Mouse (Mus musculus): ENCODE measurements at regions not wholly inside any gene's neighbourhood (a gene's known extent, or its start where the extent isn't known, plus 50 kb on each side); places are given as distances from the start of the nearest gene placed in this dataset.

- no peak overlapping the region for H3K27ac ChIP-seq (ENCODE audit: low read depth, low read length)
- peaks cover 5% of the 10 kb centered on the region for H3K4me1 ChIP-seq (ENCODE audit: control insufficient read depth, insufficient read depth, low read length)
- H3K4me3 ChIP-seq (ENCODE audit: low read depth, low read length), result no peak overlapping the region
- H3K27me3 ChIP-seq (replicated peaks; ENCODE audit: control insufficient read depth, insufficient read depth, low read length), result no peaks in the 10 kb centered on the region
- no peak overlapping the region for H3K4me2 ChIP-seq (ENCODE audit: low read length)
- ATAC-seq, result no peak
- WGBS, result 86% methylated on average over 11 of the region's 11 CpGs
- no peak for DNase-seq (ENCODE audit: low spot score)
- H3K9ac ChIP-seq (ENCODE audit: low read length), result no peak overlapping the region
- H3K9me3 ChIP-seq (replicated peaks; ENCODE audit: control insufficient read depth, low read length), result no peaks in the 10 kb centered on the region
- H3K36me3 ChIP-seq (ENCODE audit: control insufficient read depth, insufficient read depth, low read length), result no peaks in the 10 kb centered on the region
Measured at GRCm38 (mm10) chr17:88258361-88258796, 182.1 kb upstream of the Foxn2 start.

GRCm38 (mm10) chr17:88260176-88260575, 180.3 kb upstream of the Foxn2 start:
- Histone ChIP-seq H3K4me2 (ENCODE audit: low read length) (no peak overlapping the region), H3K4me1 (ENCODE audit: control insufficient read depth, insufficient read depth, low read length) (peaks cover 5% of the 10 kb centered on the region), H3K9ac (ENCODE audit: low read length) (no peak overlapping the region), H3K27me3 (replicated peaks; ENCODE audit: control insufficient read depth, insufficient read depth, low read length) (no peaks in the 10 kb centered on the region), H3K9me3 (replicated peaks; ENCODE audit: control insufficient read depth, low read length) (no peaks in the 10 kb centered on the region), H3K27ac (ENCODE audit: low read depth, low read length) (no peak overlapping the region), H3K36me3 (ENCODE audit: control insufficient read depth, insufficient read depth, low read length) (no peaks in the 10 kb centered on the region), H3K4me3 (ENCODE audit: low read depth, low read length) (no peak overlapping the region)
- ATAC-seq (no peak), DNase-seq (ENCODE audit: low spot score) (no peak)
- 96% methylated on average over 7 of the region's 7 CpGs for WGBS

- no peak overlapping the region for H3K4me2 ChIP-seq (ENCODE audit: low read length)
- WGBS, result 69% methylated on average over 6 of the region's 6 CpGs
- no peak overlapping the region for H3K27ac ChIP-seq (ENCODE audit: low read depth, low read length)
- H3K36me3 ChIP-seq (ENCODE audit: control insufficient read depth, insufficient read depth, low read length), result no peaks in the 10 kb centered on the region
- H3K4me3 ChIP-seq (ENCODE audit: low read depth, low read length), result no peak overlapping the region
- no peak for ATAC-seq
- no peaks in the 10 kb centered on the region for H3K9me3 ChIP-seq (replicated peaks; ENCODE audit: control insufficient read depth, low read length)
- H3K9ac ChIP-seq (ENCODE audit: low read length), result no peak overlapping the region
- H3K4me1 ChIP-seq (ENCODE audit: control insufficient read depth, insufficient read depth, low read length), result peaks cover 5% of the 10 kb centered on the region
- DNase-seq (ENCODE audit: low spot score), result no peak
- H3K27me3 ChIP-seq (replicated peaks; ENCODE audit: control insufficient read depth, insufficient read depth, low read length), result no peaks in the 10 kb centered on the region
Measured at GRCm38 (mm10) chr17:88260826-88261225, 179.7 kb upstream of the Foxn2 start.

- DNase-seq (ENCODE audit: low spot score) (peak; percentile 20), ATAC-seq (no peak)
- WGBS, result 43% methylated on average over 8 of the region's 8 CpGs
- Histone ChIP-seq H3K27ac (ENCODE audit: low read depth, low read length) (no peak overlapping the region), H3K27me3 (replicated peaks; ENCODE audit: control insufficient read depth, insufficient read depth, low read length) (no peaks in the 10 kb centered on the region), H3K4me1 (ENCODE audit: control insufficient read depth, insufficient read depth, low read length) (peaks cover 4% of the 10 kb centered on the region), H3K4me3 (ENCODE audit: low read depth, low read length) (no peak overlapping the region), H3K4me2 (ENCODE audit: low read length) (no peak overlapping the region), H3K36me3 (ENCODE audit: control insufficient read depth, insufficient read depth, low read length) (no peaks in the 10 kb centered on the region), H3K9ac (ENCODE audit: low read length) (no peak overlapping the region), H3K9me3 (replicated peaks; ENCODE audit: control insufficient read depth, low read length) (no peaks in the 10 kb centered on the region)
Measured at GRCm38 (mm10) chr17:88261556-88261955, 179.0 kb upstream of the Foxn2 start.

DNA sequence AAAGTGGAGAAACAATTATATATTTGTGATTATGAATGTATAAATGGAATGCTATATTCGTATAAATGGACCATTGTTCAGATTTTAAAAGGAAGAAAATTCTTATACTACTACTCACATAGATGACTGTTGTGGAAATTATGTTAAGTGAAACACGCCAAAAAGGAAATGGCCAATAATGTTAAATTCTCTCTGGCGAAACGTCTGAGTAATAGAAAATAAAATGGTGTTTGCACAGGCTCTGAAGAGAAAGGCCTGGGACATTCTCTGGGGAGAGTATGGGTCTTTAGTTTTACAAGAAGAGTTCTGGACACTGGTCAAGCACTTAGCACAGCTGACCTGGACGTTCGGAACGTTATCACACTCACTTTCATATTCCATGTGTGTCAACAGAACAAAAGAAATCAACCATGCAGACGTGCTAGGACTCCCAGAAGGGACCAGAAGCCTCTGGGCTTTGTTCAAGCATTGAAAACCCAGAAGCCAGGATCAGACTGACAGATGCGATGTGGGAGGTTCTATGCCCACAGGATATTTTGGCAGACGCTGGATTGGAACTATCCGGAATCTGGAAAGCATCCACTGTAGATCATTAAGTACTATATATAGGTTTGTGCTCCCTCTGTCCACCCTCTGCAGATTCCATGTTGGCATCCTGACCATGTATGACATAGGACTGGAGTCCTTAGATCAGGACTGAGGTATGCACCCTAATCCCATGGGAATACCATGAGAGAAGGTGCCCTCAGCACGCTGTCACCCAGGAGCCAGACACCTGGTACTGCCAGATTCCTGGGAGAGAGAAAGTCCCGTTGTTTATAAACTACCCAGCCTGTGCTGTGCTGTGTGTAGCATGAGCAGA, 178.0 kb upstream of the Foxn2 start:
- Histone ChIP-seq H3K4me2 (ENCODE audit: low read length) (no peak overlapping the region), H3K27me3 (replicated peaks; ENCODE audit: control insufficient read depth, insufficient read depth, low read length) (no peaks in the 10 kb centered on the region), H3K4me1 (ENCODE audit: control insufficient read depth, insufficient read depth, low read length) (no peaks in the 10 kb centered on the region), H3K36me3 (ENCODE audit: control insufficient read depth, insufficient read depth, low read length) (no peaks in the 10 kb centered on the region), H3K9ac (ENCODE audit: low read length) (no peak overlapping the region), H3K27ac (ENCODE audit: low read depth, low read length) (no peak overlapping the region), H3K4me3 (ENCODE audit: low read depth, low read length) (no peak overlapping the region), H3K9me3 (replicated peaks; ENCODE audit: control insufficient read depth, low read length) (no peaks in the 10 kb centered on the region)
- DNase-seq (ENCODE audit: low spot score) (peak; percentile 37), ATAC-seq (peak; percentile 47)
- WGBS, result 70% methylated on average over 13 of the region's 13 CpGs

- no peaks in the 10 kb centered on the region for H3K27me3 ChIP-seq (replicated peaks; ENCODE audit: control insufficient read depth, insufficient read depth, low read length)
- H3K4me3 ChIP-seq (ENCODE audit: low read depth, low read length), result no peak overlapping the region
- no peak overlapping the region for H3K4me2 ChIP-seq (ENCODE audit: low read length)
- H3K4me1 ChIP-seq (ENCODE audit: control insufficient read depth, insufficient read depth, low read length), result no peaks in the 10 kb centered on the region
- ATAC-seq, result no peak
- WGBS, result 91% methylated on average over 13 of the region's 13 CpGs
- H3K36me3 ChIP-seq (ENCODE audit: control insufficient read depth, insufficient read depth, low read length), result no peaks in the 10 kb centered on the region
- H3K27ac ChIP-seq (ENCODE audit: low read depth, low read length), result no peak overlapping the region
- no peak for DNase-seq (ENCODE audit: low spot score)
- no peaks in the 10 kb centered on the region for H3K9me3 ChIP-seq (replicated peaks; ENCODE audit: control insufficient read depth, low read length)
- H3K9ac ChIP-seq (ENCODE audit: low read length), result no peak overlapping the region
Measured at GRCm38 (mm10) chr17:88265291-88265690, 175.2 kb upstream of the Foxn2 start.

- ATAC-seq (no peak), DNase-seq (ENCODE audit: low spot score) (no peak)
- Histone ChIP-seq H3K27me3 (replicated peaks; ENCODE audit: control insufficient read depth, insufficient read depth, low read length) (no peaks in the 10 kb centered on the region), H3K4me3 (ENCODE audit: low read depth, low read length) (no peak overlapping the region), H3K9ac (ENCODE audit: low read length) (no peak overlapping the region), H3K4me1 (ENCODE audit: control insufficient read depth, insufficient read depth, low read length) (no peaks in the 10 kb centered on the region), H3K9me3 (replicated peaks; ENCODE audit: control insufficient read depth, low read length) (no peaks in the 10 kb centered on the region), H3K4me2 (ENCODE audit: low read length) (no peak overlapping the region), H3K36me3 (ENCODE audit: control insufficient read depth, insufficient read depth, low read length) (no peaks in the 10 kb centered on the region), H3K27ac (ENCODE audit: low read depth, low read length) (no peak overlapping the region)
- whole genome bisulfite sequencing, result 84% methylated on average over 8 of the region's 8 CpGs
Measured at GRCm38 (mm10) chr17:88268216-88268615, 172.3 kb upstream of the Foxn2 start.

- Histone ChIP-seq H3K27ac (ENCODE audit: low read depth, low read length) (no peak overlapping the region), H3K4me1 (ENCODE audit: control insufficient read depth, insufficient read depth, low read length) (no peaks in the 10 kb centered on the region), H3K4me2 (ENCODE audit: low read length) (no peak overlapping the region), H3K36me3 (ENCODE audit: control insufficient read depth, insufficient read depth, low read length) (no peaks in the 10 kb centered on the region), H3K27me3 (replicated peaks; ENCODE audit: control insufficient read depth, insufficient read depth, low read length) (no peaks in the 10 kb centered on the region), H3K9me3 (replicated peaks; ENCODE audit: control insufficient read depth, low read length) (no peaks in the 10 kb centered on the region), H3K4me3 (ENCODE audit: low read depth, low read length) (no peak overlapping the region), H3K9ac (ENCODE audit: low read length) (no peak overlapping the region)
- ATAC-seq, result no peak
- no peak for DNase-seq (ENCODE audit: low spot score)
- 96% methylated on average over 14 of the region's 14 CpGs for WGBS
Measured at GRCm38 (mm10) chr17:88268802-88269201, 171.7 kb upstream of the Foxn2 start.

DNA sequence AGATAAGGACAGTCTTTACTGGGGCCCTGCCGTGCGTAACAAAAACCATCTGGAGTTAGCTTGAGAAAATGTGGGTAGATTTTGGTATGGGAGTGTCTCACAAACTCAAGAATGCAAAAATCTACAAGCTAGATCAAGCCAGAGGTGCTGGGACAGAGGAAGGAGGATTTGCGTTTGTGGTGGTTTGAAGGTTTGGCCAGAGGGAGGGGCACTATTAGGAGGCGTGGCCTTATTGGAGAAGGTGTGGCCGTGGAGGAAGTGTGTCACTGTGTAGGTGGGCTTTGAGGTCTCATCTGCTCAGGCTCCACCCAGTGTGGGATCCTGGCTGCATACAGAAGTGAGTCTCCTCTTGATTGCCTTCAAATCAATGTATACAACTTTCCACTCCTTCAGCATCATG, 169.6 kb upstream of the Foxn2 start:
- Histone ChIP-seq H3K36me3 (ENCODE audit: control insufficient read depth, insufficient read depth, low read length) (no peaks in the 10 kb centered on the region), H3K9me3 (replicated peaks; ENCODE audit: control insufficient read depth, low read length) (no peaks in the 10 kb centered on the region), H3K4me1 (ENCODE audit: control insufficient read depth, insufficient read depth, low read length) (peaks cover 8% of the 10 kb centered on the region), H3K4me2 (ENCODE audit: low read length) (no peak overlapping the region), H3K27me3 (replicated peaks; ENCODE audit: control insufficient read depth, insufficient read depth, low read length) (no peaks in the 10 kb centered on the region), H3K9ac (ENCODE audit: low read length) (no peak overlapping the region), H3K4me3 (ENCODE audit: low read depth, low read length) (no peak overlapping the region), H3K27ac (ENCODE audit: low read depth, low read length) (no peak overlapping the region)
- DNase-seq (ENCODE audit: low spot score), result no peak
- no peak for ATAC-seq
- 86% methylated on average over 5 of the region's 5 CpGs for WGBS
